Mouse (Mus musculus): ENCODE results near the gene Gipc2.
A peak's percentile ranks its signal among the peaks of the same experiment; 100 is the strongest.
"Not testable (repeated sequence)": the region's sequence is repeated elsewhere in the genome, so short reads cannot be mapped to it uniquely, and the experiment has no call there.

Gipc2 gene

DNA sequence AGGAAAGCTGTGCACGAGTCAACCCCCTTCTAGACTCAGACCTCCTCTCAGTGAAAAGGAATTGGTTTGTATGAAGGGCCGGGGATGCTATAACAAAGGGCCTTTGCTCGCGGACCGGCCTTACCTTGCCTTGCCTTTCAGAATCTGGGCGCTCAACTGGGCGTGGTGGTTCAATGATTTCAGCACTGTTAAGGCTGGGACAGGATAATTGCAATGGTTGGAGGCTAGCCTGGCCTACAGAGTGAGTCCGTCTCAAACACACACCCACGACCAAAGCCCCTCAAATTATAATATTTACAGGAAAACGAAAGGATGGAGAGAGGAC lies at the start of gene Gipc2:
Gene Gipc2 (minus strand): TSS at position 132 of the 325 bp plus-strand sequence.
- peak in 1 of 2 experiments; percentile 26 for DNase-seq (ENCODE audit: low spot score in 2 of 2)

DNA sequence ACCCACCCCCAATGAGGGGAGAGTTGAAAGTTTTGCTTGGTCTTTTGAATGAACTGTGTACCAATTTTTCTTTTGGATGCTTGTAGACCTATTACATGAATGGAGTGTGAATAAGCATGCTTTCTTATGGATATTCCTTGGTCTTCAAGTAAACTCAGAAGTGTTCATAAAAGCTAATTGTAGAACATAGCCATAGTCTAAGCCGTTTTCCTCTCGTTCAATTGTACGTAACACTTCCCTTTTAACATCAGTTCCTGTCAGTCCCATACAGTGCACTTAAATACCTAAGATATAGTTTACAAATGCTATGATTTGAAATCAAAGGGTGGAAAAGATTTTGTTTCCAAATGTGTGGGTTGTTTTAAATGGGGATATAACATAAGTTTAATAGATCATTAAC lies 47.4 kb upstream of the Gipc2 start:
- DNase-seq (ENCODE audit: low spot score in 2 of 2): no peak

DNA sequence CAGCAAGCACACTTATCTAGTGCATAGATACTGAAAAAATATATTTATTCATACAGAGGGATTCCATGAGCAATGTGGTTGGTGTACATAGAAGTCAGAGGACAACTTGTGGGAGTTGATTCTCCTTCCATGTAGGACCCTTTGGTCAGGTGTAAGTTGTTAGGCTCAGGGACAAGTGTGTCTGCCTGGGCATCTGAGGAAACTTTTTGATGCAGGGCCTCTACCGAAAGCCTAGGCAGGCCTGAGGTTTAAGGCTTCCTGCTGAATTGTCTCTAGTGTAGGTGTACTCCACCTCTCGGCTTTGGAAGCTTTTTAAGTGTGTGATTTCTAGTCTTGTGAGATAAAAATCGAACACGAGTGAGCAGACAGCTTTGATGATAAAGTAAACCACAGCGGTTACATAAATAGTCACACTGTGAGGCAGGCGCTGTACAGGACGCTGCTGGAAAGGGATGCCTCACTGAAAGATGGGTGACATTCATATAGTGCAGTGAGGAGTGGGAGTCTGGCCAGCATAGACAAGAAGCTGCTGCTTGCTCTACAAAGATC lies 45.8 kb upstream of the Gipc2 start:
- no peak for DNase-seq (ENCODE audit: low spot score in 2 of 2)

DNA sequence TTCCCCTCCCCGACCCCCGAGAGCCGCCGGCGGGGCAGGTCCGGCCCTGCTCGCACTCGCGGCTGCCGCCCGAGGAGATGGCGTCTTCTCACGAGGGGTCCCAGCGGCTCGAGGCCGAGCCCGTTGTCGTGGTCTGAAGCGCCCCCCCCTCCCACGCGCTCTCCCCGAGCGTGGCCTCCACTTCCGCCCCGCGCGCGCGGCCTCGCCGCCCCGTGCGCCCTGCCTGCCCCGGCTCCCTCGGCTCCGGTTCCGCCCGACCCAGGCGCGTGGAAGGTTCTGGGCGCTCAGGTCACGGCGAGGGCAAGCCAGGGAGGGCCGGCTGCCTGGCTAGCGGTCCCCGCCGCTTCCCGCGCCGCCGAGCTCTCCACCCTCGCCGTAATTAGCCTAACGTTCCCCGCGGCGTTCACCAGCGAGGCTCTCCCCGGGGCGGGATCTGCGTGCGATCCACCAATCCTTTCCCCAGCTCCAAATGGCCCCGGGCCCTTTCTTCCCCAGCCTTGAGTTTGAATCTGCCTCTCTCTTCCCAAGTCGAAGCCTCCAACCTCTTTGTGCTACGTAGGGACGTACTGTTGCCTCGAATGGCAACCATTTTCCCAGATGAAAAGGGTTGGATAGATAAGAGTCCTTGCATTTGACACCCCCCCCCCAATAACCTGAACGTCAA lies 44.8 kb upstream of the Gipc2 start:
- DNase-seq (ENCODE audit: low spot score in 2 of 2): peak; percentile 64 to 68

DNA sequence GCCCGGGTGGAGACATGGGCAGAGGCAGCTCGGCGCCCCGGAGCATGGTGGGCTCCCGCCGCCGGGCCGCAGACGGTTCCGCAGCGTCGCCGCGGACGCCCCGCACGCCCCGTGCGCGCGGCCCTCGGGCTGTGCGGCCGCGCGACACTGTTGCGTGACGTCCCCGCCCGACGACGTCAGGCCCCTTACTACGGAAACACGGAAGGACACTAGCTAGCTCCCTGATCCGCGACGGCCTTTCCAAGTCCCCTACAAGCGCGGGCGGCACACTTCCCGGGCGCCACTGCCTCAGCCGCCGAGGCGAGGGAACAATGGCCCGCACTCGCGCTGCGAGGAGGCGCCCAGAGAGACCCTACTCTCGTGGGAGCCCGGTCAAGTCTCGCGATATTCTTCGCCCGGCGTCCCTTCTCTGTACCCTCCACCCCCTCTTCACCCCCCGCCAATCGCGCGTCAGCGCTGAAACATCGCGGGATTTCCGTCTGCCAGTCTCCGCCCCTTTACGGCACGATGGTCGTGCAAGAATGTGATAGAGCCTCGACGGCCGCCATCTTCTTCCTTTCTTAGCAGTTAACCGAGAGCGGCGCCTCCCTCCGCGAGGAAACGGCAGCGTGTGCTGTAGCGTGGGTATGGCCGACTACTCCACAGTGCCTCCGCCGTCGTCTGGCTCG lies 44.1 kb upstream of the Gipc2 start, which contains the start of the genes Dnajb4 and Fubp1:
Gene Dnajb4 (minus strand): TSS at position 336 of the 668 bp plus-strand sequence.
Gene Fubp1 (plus strand): TSS at position 456 of the 668 bp plus-strand sequence.
- DNase-seq (ENCODE audit: low spot score in 2 of 2): peak; percentile 99 to 100

DNA sequence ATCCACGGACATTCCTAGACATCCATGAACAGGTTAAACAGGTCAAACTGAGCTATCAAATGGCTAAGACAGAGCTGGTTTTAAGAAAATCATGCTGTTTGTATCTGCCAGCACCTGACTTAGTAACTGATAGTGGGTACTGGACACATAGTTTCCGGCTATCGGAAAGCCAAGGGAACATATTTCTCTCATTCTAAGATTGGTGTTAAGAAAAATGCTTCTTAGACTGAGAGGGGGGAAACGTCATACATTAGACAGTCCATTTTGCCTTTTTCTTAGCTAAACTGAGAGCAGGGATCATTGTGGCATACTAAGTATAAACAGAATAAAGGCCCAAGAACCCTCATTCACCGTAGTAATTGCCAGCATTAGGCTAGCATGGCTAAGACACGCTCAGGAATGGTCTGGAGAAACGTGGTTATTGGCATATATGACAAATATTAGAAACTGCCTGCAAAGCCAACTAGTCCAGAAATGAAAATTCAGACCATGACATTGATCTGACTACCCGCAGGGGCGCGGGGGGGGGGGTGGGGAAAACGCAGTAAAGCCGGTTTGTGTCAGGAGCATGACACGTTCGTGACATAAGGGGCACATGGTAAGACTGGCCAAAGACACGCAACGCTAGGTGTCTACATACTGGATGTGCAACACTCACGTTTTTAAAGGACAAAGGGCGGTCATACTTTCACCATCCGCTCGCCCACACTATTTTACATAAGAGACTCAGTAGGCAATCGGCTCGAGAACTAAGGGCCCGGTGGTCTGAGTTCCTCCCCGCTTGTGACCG lies 43.3 kb upstream of the Gipc2 start:
- DNase-seq (ENCODE audit: low spot score in 2 of 2): peak; percentile 7 to 50

DNA sequence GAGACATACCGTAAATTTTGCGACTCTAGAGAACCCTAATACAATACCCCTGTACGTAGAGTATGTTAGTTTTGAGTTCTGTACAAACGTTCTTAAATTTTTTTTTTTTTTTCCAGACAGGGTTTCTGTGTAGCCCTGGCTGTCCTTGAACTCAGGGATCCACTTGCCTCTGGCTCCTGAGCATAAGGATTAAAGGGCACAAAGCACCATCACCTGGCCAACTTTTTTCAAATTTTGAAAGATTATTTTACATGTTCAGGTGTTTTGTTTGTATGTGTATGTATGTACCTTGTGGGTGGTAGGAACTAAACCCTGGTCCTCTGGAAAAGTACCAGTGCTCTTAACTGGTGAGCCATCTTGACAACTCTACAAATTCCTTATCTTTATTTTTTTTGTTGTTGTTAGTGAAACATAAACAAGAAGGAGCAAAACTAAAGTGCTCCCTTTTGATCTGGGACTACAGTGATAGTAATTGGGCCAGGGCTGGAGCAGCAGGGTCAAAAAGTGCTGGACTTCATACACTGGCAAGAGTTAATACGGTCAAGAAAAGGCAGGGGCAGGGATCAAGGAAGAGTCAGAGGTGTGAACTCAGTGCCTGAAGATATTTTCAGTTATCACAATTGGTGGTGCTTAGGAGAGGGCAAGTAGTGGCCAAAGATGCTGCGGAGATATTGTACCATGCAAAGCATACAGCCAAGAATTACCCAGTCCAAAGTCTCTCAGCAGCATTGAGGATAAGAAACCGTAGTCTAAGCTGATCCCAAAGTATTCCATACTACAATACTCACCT lies 42.3 kb upstream of the Gipc2 start:
- no peak for DNase-seq (ENCODE audit: low spot score in 2 of 2)

DNA sequence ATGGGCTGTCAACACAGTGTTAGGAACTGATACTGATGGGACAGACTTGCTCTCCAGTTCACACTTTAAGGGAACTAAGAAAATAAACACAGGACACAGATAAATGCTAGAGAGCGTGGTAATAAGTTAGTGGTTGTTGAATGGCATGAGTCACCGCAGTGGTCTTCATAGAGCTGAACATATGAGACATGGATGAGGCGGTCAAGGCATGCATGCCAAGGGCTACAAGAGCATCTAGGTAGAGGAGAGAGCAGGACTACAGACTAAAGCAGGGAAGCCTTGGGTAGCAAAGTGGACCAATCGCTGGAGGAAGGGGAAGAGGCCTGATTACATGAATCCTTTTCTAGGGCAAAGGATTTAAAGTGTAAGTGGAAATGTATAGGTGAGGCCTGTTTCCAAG lies 41.1 kb upstream of the Gipc2 start:
- DNase-seq (ENCODE audit: low spot score in 2 of 2): no peak

DNA sequence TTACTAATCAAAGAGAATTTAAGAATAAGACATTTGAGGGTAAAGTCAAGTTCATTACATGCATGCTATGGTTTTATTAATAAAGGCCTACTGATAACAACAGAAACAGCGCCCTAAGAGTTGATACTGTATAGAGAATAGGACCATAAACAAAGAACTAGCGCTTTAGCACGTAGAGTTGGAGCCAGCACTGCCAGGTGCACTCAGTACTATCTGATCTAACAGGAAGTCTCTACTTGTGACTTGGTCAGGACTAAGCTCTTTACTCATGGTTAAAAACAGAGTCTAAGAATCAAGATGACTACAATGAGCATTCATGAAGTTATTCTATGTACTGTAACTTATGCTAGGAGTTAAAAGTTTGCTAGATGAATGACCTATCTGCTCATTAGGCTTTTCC lies 38.5 kb upstream of the Gipc2 start:
- DNase-seq (ENCODE audit: low spot score in 2 of 2): no peak

DNA sequence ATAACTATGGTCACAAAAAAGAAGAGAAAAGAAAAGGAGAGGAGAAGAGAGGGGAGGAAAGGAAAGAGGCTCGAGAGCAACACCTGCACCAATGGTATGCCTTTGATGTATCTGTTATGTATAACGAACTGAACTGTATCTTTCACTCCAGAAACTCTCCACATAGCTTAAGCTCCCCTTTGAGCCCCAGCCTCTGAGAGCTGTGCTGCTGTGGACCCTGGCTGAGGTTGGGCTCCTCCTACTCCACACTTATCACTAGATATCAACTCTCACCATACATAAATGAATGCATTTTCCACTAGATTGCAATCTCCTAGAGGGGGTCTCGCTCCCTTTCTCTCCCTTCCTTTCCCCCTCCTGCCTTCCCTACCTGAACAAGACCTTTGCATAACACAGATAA lies 38.0 kb upstream of the Gipc2 start:
- DNase-seq (ENCODE audit: low spot score in 2 of 2): no peak

DNA sequence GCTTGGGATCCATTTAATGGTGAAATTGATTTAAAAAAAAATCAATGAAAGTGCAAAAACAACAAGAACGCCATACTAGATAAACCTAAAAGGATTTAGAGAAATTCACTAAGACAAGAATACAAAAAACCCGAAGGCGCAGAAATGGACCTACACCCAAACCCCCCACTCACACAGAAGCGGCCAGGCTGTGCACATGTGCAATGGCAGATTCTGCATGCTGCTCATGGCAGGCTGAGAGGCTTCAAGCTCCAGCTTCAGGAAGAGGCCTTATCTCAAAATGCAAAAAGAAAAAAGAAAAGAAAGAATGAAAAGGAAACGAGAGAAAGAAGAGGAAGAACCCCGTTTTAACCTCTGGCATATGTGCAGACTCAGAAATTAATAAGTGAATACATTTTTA lies 37.4 kb upstream of the Gipc2 start:
- no peak for DNase-seq (ENCODE audit: low spot score in 2 of 2)

DNA sequence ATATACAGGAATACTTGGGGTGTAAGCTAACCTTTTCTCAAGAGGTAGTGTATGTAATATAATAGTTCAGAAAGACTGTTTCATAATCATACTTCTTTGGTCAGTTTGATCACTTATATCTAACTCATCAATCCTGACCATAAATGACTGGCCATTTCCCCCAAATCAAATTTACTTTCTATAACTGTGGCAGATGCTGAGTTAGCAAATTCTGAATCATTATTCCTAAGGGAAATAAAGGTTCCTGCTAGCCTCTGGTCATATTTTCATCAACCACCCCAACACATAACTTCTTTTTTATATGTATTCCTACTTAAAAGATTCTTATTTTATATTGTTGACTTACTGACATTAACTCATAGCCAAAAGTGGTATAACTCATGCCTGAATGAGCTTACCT lies 36.9 kb upstream of the Gipc2 start:
- DNase-seq (ENCODE audit: low spot score in 2 of 2): no peak

DNA sequence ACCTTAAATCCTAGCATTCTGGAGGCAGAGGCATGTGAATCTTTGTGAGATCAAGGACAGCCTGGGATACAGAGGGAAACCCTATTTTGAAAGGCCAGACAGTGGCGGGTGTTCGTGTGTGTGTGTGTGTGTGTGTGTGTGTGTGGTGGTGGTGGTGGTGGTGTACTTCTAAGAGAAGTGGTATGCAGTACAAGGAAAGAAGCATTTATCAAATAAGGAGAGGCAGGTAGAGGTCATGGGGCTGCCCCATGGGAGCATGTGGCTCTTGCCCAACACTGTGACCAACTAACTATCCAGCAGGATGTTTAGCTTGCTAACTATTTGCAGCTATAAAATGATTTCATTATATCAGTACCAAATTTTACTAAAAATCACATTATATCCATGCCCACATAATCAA lies 35.6 kb upstream of the Gipc2 start:
- no peak for DNase-seq (ENCODE audit: low spot score in 2 of 2)

DNA sequence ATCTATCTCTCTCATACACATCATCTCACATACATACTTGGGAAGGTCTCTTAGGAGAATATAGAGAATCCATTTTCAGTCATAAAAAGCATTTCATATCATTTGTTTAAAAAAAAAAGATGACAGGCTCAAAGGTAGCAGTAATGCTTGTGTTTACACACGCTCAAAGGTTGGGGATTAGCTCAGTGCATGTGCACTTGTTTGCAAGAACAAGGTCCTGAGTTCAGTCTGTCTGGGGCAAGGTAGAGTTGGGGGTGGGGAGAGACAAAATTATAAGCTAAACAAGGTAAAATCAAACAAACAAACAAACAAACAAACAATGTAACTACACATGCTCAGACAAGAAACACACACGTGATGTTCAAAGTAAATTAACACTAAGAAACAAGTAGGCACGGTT lies 35.2 kb upstream of the Gipc2 start:
- DNase-seq (ENCODE audit: low spot score in 2 of 2): no peak

DNA sequence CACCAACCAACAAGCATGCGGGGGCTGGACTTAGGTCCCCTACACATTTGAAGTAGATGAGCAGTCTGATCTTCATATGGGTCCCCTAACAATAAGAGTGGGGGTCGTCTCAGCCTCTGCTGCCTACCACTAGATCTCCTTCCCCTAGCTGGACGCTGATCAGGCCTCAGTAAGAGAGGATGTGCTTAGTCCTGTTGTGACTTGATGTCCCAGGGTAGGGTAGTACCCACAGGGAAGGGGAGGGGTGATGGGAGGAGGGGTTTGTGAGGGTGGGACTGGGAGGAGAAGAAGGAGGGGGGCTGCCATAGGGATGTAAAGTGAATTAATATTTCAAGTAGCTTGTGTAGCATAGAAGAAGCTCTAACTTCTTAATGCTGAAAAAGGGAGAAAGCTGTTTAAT lies 33.1 kb upstream of the Gipc2 start:
- DNase-seq (ENCODE audit: low spot score in 2 of 2): no peak

DNA sequence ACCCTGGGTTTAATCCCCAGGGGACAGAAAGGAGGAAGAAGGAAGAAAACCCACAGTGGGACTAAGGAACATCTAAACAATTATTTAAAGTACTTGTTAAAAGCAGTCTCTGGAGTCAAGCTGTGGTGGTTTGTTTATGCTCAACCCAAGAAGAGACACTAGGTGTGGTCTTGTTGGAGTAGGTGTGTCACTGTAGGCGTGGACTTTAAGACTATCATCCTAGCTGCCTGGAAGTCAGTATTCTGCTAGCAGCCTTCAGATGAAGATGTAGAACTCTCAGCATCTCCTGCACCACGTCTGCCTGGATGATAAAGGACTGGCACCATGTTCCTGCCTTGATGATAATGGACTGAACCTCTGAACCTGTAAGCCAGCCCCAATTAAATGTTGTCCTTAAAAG lies 31.2 kb upstream of the Gipc2 start:
- not testable (repeated sequence) for DNase-seq (ENCODE audit: low spot score in 2 of 2)

DNA sequence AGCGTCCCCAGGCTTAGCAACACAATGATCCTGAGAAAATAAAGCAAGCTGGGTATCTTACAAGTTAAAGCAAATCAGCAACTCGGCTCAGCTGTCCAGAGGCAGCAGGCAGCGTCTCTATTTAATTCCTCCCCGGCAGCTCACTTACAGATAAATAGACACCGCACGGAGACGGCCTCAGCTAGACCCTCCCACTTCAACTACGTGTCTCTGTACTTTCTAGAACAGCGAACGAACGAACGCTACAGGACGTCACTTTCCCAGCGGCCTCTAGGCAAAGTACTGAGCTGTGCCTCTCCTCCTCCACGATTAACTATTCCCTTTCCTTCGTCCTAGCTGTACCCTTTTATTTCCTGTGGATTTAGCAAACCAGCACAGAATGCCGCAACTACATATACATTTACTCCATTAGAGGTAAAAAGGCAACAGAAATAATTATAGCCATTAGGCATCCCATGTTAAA lies 27.6 kb upstream of the Gipc2 start:
- DNase-seq (ENCODE audit: low spot score in 2 of 2): peak; percentile 92

DNA sequence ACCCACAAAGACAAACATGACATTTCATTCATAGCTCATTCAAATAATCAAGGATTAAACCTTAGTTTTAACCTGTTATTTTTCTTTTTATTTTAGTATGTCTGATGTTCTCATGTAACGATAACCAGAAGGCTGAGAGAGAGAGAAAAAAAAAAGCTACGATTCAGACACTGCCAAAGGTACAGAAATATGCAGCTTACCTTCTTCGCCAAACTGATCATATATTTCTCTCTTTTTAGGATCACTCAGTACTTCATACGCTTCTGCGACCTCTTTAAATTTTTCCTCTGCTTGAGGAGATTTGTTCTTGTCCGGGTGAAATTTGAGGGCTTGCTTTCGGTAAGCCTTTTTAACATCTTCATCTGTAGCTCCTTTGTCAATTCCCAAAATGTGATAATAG lies 27.1 kb upstream of the Gipc2 start:
- no peak for DNase-seq (ENCODE audit: low spot score in 2 of 2)

DNA sequence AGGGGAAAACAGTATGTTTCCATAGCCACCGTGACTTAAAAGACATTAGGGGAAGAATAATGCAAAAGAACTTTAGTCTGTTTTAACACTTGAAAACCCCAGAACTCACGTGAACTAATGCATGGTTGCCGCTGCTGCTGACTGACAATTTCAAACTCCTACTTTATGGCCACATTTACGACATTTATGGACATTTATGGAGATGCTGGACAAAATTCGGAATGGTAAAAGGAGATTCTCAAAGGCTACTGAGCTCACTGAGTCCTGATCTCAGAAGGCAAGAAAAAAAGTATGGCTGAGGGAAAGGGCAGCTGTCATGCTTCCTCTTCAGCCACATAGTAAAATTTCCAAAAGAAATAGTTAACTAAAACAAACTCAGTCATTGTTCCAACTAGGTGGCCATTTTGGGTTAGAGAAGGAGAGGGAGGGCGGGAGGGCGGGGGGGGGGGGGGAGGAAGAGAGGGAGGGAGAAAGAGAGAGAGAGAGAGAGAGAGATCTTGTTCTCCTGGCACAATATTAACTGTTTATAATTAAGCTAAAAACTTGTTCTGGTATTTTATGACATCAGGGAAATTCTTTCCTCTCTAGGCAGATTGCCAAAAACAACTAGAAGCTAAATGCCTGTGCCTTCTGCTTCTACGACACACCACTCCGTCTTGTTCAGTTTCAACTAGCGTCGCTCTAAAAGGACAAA lies 26.4 kb upstream of the Gipc2 start:
- no peak for DNase-seq (ENCODE audit: low spot score in 2 of 2)

DNA sequence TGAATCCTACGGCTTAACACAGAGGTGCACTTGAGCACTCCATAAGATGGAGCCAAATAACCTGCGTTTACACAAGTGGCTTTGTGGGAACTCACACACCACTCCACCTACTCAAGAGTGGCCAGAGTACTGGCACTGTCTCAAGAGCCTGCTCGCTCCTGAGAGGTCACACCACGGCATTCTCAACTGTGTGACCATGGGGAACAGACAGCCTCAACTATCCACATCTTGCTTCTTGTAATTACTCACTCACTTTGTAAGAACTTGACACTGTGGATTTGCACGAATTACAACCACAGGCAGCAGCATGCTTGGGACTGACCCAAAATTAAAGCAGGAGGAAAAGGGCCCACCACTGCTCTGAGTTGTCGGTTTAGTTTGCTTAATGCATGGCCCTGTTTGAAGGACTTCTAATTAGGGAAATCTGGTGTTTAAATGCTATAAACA lies 25.8 kb upstream of the Gipc2 start:
- DNase-seq (ENCODE audit: low spot score in 2 of 2): no peak
